Mouse (Mus musculus): ENCODE measurements around the gene Acp7. TPM values are rescaled to one million over a fixed set of nuclear protein-coding genes. Genes with fewer than 3 reads are reported as not detected.

Acp7 gene
- polyA plus RNA-seq, 1 experiment: not detected

- no peak overlapping the region for H3K4me3 ChIP-seq (ENCODE audit: insufficient read depth, low read depth, low read length)
- no peak for TF ChIP-seq CTCF (conservative IDR thresholded peaks at IDR 0.05; ENCODE audit: insufficient read depth, insufficient read length, low read depth, low read length)
- no peak for TF ChIP-seq POLR2A (IDR thresholded peaks at IDR 0.05; ENCODE audit: low read depth, low read length)
- H3K36me3 ChIP-seq (ENCODE audit: control insufficient read depth, insufficient read depth, low read length): no peaks in the 10 kb centered on the region
- no peaks in the 10 kb centered on the region for H3K27me3 ChIP-seq (replicated peaks; ENCODE audit: control insufficient read depth, insufficient read depth, low read length)
- no peak for DNase-seq
- 83% methylated on average over 4 of the region's 4 CpGs for WGBS
- no peak overlapping the region for H3K27ac ChIP-seq (ENCODE audit: insufficient read depth, low read depth, low read length)
- H3K4me1 ChIP-seq (ENCODE audit: control insufficient read depth, insufficient read depth, low read length): peaks cover 36% of the 10 kb centered on the region
These were observed 63.6 kb downstream of the Acp7 start for GRCm38 (mm10) chr7:28567539-28567938.

DNA sequence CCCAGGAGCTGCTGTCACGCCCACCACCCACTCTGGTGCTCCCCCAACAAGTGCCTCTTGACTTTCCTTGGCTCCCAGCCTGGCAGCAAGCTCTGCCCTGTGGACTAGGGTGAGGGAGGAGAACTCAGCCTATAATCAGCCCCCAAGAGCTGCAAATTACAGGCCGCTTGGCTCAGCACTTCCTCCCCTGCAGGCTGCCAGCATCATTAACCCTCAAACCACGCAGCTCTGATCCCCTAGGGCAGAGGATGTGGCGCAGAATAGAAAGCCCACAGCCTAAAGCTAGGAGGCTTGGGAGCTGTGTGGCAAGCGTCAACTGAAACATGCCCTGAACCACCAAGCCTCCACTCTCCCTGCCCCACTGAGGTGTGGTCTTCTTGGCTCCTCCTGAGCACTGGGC is 65.7 kb downstream of the Acp7 start:
- H3K36me3 ChIP-seq (ENCODE audit: control insufficient read depth, insufficient read depth, low read length): no peaks in the 10 kb centered on the region

GRCm38 (mm10) chr7:28562951-28563350 is 68.2 kb downstream of the Acp7 start:
- no peak for DNase-seq
- TF ChIP-seq POLR2A (IDR thresholded peaks at IDR 0.05; ENCODE audit: low read depth, low read length) (no peak), CTCF (conservative IDR thresholded peaks at IDR 0.05; ENCODE audit: insufficient read depth, insufficient read length, low read depth, low read length) (no peak)
- no peak overlapping the region for H3K4me3 ChIP-seq (ENCODE audit: insufficient read depth, low read depth, low read length)
- no peaks in the 10 kb centered on the region for H3K4me1 ChIP-seq (ENCODE audit: control insufficient read depth, insufficient read depth, low read length)
- H3K36me3 ChIP-seq (ENCODE audit: control insufficient read depth, insufficient read depth, low read length): no peaks in the 10 kb centered on the region; the same call in 1 of the 2 replicates
- no peaks in the 10 kb centered on the region for H3K27me3 ChIP-seq (replicated peaks; ENCODE audit: control insufficient read depth, insufficient read depth, low read length)
- WGBS: 89% methylated on average over 13 of the region's 13 CpGs
- H3K27ac ChIP-seq (ENCODE audit: insufficient read depth, low read depth, low read length): no peak overlapping the region

More for the DNA sequence above, 65.7 kb downstream of the Acp7 start:
- no peak for DNase-seq
- H3K27me3 ChIP-seq (replicated peaks; ENCODE audit: control insufficient read depth, insufficient read depth, low read length): no peaks in the 10 kb centered on the region
- peaks cover 15% of the 10 kb centered on the region for H3K4me1 ChIP-seq (ENCODE audit: control insufficient read depth, insufficient read depth, low read length)
- no peak overlapping the region for H3K4me3 ChIP-seq (ENCODE audit: insufficient read depth, low read depth, low read length)
- TF ChIP-seq CTCF (conservative IDR thresholded peaks at IDR 0.05; ENCODE audit: insufficient read depth, insufficient read length, low read depth, low read length): no peak
- no peak for TF ChIP-seq POLR2A (IDR thresholded peaks at IDR 0.05; ENCODE audit: low read depth, low read length)
- 71% methylated on average over 5 of the region's 5 CpGs for WGBS
- no peak overlapping the region for H3K27ac ChIP-seq (ENCODE audit: insufficient read depth, low read depth, low read length)

GRCm38 (mm10) chr7:28562371-28562770 is 68.8 kb downstream of the Acp7 start:
- H3K4me1 ChIP-seq (ENCODE audit: control insufficient read depth, insufficient read depth, low read length): no peaks in the 10 kb centered on the region
- TF ChIP-seq CTCF (conservative IDR thresholded peaks at IDR 0.05; ENCODE audit: insufficient read depth, insufficient read length, low read depth, low read length): no peak
- TF ChIP-seq POLR2A (IDR thresholded peaks at IDR 0.05; ENCODE audit: low read depth, low read length): no peak
- no peak overlapping the region for H3K4me3 ChIP-seq (ENCODE audit: insufficient read depth, low read depth, low read length)
- DNase-seq: no peak
- 82% methylated on average over 13 of the region's 13 CpGs for WGBS
- H3K27me3 ChIP-seq (replicated peaks; ENCODE audit: control insufficient read depth, insufficient read depth, low read length): no peaks in the 10 kb centered on the region
- no peak overlapping the region for H3K27ac ChIP-seq (ENCODE audit: insufficient read depth, low read depth, low read length)
- no peaks in the 10 kb centered on the region; the same call in 1 of the 2 replicates for H3K36me3 ChIP-seq (ENCODE audit: control insufficient read depth, insufficient read depth, low read length)

GRCm38 (mm10) chr7:28561967-28562366 is 69.2 kb downstream of the Acp7 start:
- no peak overlapping the region for H3K4me3 ChIP-seq (ENCODE audit: insufficient read depth, low read depth, low read length)
- no peak for DNase-seq
- H3K27ac ChIP-seq (ENCODE audit: insufficient read depth, low read depth, low read length): no peak overlapping the region
- no peaks in the 10 kb centered on the region; the same call in 1 of the 2 replicates for H3K36me3 ChIP-seq (ENCODE audit: control insufficient read depth, insufficient read depth, low read length)
- no peaks in the 10 kb centered on the region for H3K4me1 ChIP-seq (ENCODE audit: control insufficient read depth, insufficient read depth, low read length)
- 83% methylated on average over 11 of the region's 11 CpGs for WGBS
- no peak for TF ChIP-seq POLR2A (IDR thresholded peaks at IDR 0.05; ENCODE audit: low read depth, low read length)
- H3K27me3 ChIP-seq (replicated peaks; ENCODE audit: control insufficient read depth, insufficient read depth, low read length): no peaks in the 10 kb centered on the region

DNA sequence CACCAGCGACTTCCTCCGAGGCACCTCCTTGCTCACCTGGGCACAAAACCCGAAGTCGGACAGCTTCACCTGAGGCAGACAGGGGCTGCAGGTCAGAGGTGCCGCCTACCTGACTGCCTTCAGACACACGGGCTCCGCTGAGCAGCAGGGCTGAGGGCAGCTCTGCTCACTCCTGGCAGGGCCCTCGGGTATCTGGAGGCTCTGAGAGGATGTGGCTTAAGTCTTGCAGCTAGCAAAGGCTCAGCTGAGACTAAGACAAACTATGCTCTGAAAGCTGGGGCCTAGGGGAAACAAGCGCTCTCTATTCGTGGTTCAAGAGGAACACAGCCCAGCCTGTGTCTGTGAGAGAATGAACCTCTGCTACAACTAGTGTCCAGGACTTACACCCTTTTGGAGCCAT is 70.3 kb downstream of the Acp7 start:
- Histone ChIP-seq H3K27me3 (replicated peaks; ENCODE audit: control insufficient read depth, insufficient read depth, low read length) (no peaks in the 10 kb centered on the region), H3K36me3 (ENCODE audit: control insufficient read depth, insufficient read depth, low read length) (no peaks in the 10 kb centered on the region; the same call in 1 of the 2 replicates), H3K27ac (ENCODE audit: insufficient read depth, low read depth, low read length) (no peak overlapping the region), H3K4me3 (ENCODE audit: insufficient read depth, low read depth, low read length) (no peak overlapping the region), H3K4me1 (ENCODE audit: control insufficient read depth, insufficient read depth, low read length) (no peaks in the 10 kb centered on the region)
- TF ChIP-seq CTCF (conservative IDR thresholded peaks at IDR 0.05; ENCODE audit: insufficient read depth, insufficient read length, low read depth, low read length) (no peak), POLR2A (IDR thresholded peaks at IDR 0.05; ENCODE audit: low read depth, low read length) (no peak)
- no peak for DNase-seq
- WGBS: 89% methylated on average over 10 of the region's 10 CpGs

GRCm38 (mm10) chr7:28558486-28558885 is 72.6 kb downstream of the Acp7 start:
- H3K27ac ChIP-seq (ENCODE audit: insufficient read depth, low read depth, low read length): peak overlapping the region; percentile 24; the same call in 1 of the 2 replicates

More at GRCm38 (mm10) chr7:28558486-28558885, 72.6 kb downstream of the Acp7 start:
- no peaks in the 10 kb centered on the region; the same call in 1 of the 2 replicates for H3K36me3 ChIP-seq (ENCODE audit: control insufficient read depth, insufficient read depth, low read length)
- H3K4me3 ChIP-seq (ENCODE audit: insufficient read depth, low read depth, low read length): no peak overlapping the region
- no peaks in the 10 kb centered on the region for H3K27me3 ChIP-seq (replicated peaks; ENCODE audit: control insufficient read depth, insufficient read depth, low read length)
- whole genome bisulfite sequencing: 21% methylated on average over 4 of the region's 4 CpGs
- no peaks in the 10 kb centered on the region for H3K4me1 ChIP-seq (ENCODE audit: control insufficient read depth, insufficient read depth, low read length)
- TF ChIP-seq CTCF (conservative IDR thresholded peaks at IDR 0.05; ENCODE audit: insufficient read depth, insufficient read length, low read depth, low read length) (no peak), POLR2A (IDR thresholded peaks at IDR 0.05; ENCODE audit: low read depth, low read length) (no peak)
- peak; percentile 90 for DNase-seq

Measured in kidney, adult 2 months (tissue).